Mouse (Mus musculus) E14TG2a.4 (cell line): ENCODE measurements around the gene Pipox.

ENCODE experiments used
- H3K27me3 ChIP-seq: 2 replicates; pipeline ENCODE4 v1.6.1; 2014; ENCODE audit warnings: low read length, control low read depth; ENCODE audit not compliant: insufficient read depth
- H3K36me3 ChIP-seq: 2 replicates; pipeline ENCODE4 v1.6.1; 2014; ENCODE audit warnings: low read length, control low read depth; ENCODE audit not compliant: insufficient read depth
- H3K4me1 ChIP-seq: replicated peaks from 2 replicates; pipeline ENCODE4 v1.6.1; 2014; ENCODE audit warnings: low read depth, low read length, control low read depth
- H3K4me3 ChIP-seq: replicated peaks from 2 replicates; pipeline ENCODE4 v1.5.1; 2014; ENCODE audit warnings: mild to moderate bottlenecking, low read length
- H3K9me3 ChIP-seq: 2 replicates; pipeline ENCODE4 v1.6.1; 2014; ENCODE audit warnings: low read length, control low read depth
- CTCF ChIP-seq: conservative IDR thresholded peaks from 2 replicates; pipeline ENCODE4 v1.5.1; 2014; ENCODE audit warnings: low read length
- NANOG ChIP-seq: IDR thresholded peaks from 2 replicates; pipeline ENCODE4 v1.6.1; 2014; ENCODE audit warnings: borderline replicate concordance, low read length, mixed read lengths
- POU5F1 ChIP-seq: IDR thresholded peaks from 2 replicates; pipeline ENCODE4 v1.6.1; 2014; ENCODE audit warnings: low read length, borderline replicate concordance

Pipox gene

DNA sequence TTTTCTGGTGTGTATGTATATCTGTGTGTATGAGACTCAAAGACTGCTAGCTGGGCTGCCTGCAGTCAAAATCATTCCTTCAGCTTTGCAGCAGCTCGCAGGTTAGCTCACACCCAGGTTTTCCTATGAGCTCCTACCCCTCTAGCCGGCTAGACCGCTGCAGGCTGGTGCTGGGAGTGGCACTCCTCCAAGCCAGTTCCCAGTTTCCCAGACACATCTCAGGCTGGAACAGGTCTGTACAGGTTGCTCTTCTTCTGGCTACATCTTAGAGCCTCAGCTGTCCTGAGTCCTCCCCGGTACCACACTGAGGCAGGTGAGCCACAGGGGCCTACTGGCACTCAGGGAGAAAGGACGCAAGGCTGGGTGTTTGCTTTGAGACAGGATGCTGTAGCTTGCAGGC lies 56.0 kb downstream of the Pipox start:
- Histone ChIP-seq H3K9me3 (no peaks in the 10 kb centered on the region), H3K4me1 (peaks cover 59% of the 10 kb centered on the region), H3K36me3 (peaks cover 91% of the 10 kb centered on the region), H3K4me3 (no peak overlapping the region), H3K27me3 (no peaks in the 10 kb centered on the region; the same call in 1 of the 2 replicates)
- TF ChIP-seq NANOG (no peak), POU5F1 (no peak), CTCF (no peak)

GRCm38 (mm10) chr11:77836751-77837150 lies 57.1 kb downstream of the Pipox start:
- Histone ChIP-seq H3K27me3 (no peaks in the 10 kb centered on the region; the same call in 1 of the 2 replicates), H3K4me3 (no peak overlapping the region), H3K4me1 (peaks cover 56% of the 10 kb centered on the region), H3K9me3 (no peaks in the 10 kb centered on the region), H3K36me3 (peaks cover 89% of the 10 kb centered on the region)
- TF ChIP-seq POU5F1 (no peak), NANOG (no peak), CTCF (no peak)

- Histone ChIP-seq H3K4me1 (peaks cover 52% of the 10 kb centered on the region), H3K36me3 (peaks cover 84% of the 10 kb centered on the region), H3K27me3 (no peaks in the 10 kb centered on the region; the same call in 1 of the 2 replicates), H3K9me3 (no peaks in the 10 kb centered on the region), H3K4me3 (no peak overlapping the region)
- no peak for TF ChIP-seq POU5F1
- TF ChIP-seq CTCF: no peak
- TF ChIP-seq NANOG: no peak
These were observed 57.6 kb downstream of the Pipox start for GRCm38 (mm10) chr11:77836290-77836689.

GRCm38 (mm10) chr11:77835109-77835508 lies 58.8 kb downstream of the Pipox start:
- Histone ChIP-seq H3K4me3 (no peak overlapping the region), H3K9me3 (no peaks in the 10 kb centered on the region), H3K27me3 (no peaks in the 10 kb centered on the region; the same call in 1 of the 2 replicates), H3K36me3 (peaks cover 80% of the 10 kb centered on the region), H3K4me1 (peaks cover 51% of the 10 kb centered on the region)
- peak; percentile 37 for TF ChIP-seq CTCF
- no peak for TF ChIP-seq POU5F1

DNA sequence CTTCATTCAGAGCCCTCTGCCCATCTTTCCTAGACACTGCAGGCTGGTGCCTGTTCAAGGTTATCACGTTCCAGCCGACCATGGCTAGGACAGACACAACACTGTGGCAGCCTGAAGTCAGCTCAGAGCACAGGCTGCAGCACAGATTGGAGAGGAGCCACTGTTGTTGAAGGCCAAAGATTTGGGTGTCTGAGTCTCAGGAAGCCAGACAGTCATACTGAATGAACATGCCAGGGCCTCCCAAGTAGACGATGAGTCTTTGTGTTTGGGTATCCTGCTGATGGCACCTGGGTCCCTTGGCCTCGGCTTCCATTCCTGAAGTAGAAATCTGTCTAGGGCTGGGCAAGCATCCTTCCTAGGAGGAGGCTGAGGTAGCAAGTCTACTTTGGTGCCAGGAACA lies 61.4 kb downstream of the Pipox start:
- Histone ChIP-seq H3K9me3 (no peaks in the 10 kb centered on the region), H3K4me3 (no peak overlapping the region), H3K4me1 (peaks cover 53% of the 10 kb centered on the region), H3K36me3 (peaks cover 75% of the 10 kb centered on the region), H3K27me3 (peaks cover 6% of the 10 kb centered on the region; the same call in 1 of the 2 replicates)
- no peak for TF ChIP-seq CTCF
- no peak for TF ChIP-seq NANOG
- TF ChIP-seq POU5F1: no peak

DNA sequence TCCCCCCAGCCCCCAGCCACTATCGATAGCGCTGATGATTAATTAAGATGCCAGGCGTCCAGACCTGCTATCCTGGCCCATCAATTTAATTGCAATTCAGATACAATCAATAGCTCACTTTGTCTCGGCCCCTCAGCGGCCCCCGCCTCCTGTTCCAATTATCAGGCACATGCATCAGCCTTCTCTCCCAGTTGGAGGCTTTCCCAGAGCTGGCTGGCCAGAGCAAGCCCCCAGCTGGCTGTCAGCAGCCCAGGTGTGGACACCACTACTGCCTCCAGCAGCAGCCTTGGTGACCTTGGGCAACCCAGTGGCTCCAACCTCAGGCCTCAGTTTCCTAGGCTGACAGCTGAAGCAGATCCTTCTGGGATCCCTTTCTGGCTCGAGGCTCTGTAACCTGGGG lies 63.0 kb downstream of the Pipox start:
- Histone ChIP-seq H3K4me1 (peaks cover 50% of the 10 kb centered on the region), H3K9me3 (no peaks in the 10 kb centered on the region), H3K36me3 (peaks cover 61% of the 10 kb centered on the region), H3K27me3 (peaks cover 6% of the 10 kb centered on the region; the same call in 1 of the 2 replicates), H3K4me3 (no peak overlapping the region)
- TF ChIP-seq NANOG: no peak
- TF ChIP-seq CTCF: no peak
- TF ChIP-seq POU5F1: no peak
